Mouse (Mus musculus) yolk sac, embryonic 10.5 days (tissue): ENCODE measurements at regions not wholly inside any gene's neighbourhood (a gene's known extent, or its start where the extent isn't known, plus 50 kb on each side); places are given as distances from the start of the nearest gene placed in this dataset.

Experiments used
- DNase-seq: peaks from one replicate; pipeline ENCODE4 v3.0.0-alpha.2; 2017; ENCODE audit warnings: low spot score

DNA sequence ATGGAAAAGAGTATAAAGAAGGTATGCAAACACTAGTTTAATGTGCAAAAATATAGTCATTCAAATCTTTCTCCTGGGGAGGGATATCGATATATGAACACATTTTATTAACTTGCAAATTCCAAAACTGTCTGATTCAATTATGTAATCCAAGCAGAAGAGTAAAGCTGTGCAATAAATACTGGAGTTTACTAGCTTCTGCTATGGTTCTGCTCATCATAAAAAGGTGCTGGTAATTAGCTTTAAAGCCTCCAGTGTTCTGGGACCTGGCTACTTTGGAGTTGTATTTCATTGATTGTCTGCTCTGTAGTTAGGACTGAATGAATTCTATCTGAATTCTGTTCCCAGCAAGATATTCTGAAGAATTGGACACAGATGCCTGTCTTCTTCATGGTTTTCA lies 602.7 kb upstream of the Akr1e1 start:
- no peak for DNase-seq

- DNase-seq = no peak
Observed at GRCm38 (mm10) chr13:5229476-5229875, 620.5 kb upstream of the Akr1e1 start.

DNA sequence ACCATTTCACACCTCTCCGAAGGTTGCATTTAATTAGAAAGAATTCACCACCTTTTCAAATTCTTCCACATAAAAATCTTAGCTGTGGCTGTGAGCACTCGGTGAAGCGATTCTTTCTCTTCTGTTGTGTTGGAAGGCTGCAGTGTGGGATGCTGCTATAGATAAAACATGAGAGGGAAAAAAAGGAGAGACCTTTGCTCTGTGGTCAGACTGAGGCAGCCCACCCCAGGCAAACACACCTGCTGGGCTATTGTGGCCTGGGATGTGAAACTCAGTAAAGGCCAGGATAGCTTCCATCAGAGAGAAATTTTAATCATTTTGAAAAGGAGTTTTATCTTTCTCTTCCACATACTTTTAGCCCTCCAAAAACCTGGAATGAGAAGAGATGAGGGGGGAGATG lies 625.3 kb upstream of the Akr1e1 start:
- no peak for DNase-seq

- DNase-seq = no peak
Observed at GRCm38 (mm10) chr13:5235391-5235790, 625.9 kb upstream of the Klf6 start.

GRCm38 (mm10) chr13:5240541-5240940 lies 620.7 kb upstream of the Klf6 start:
- DNase-seq = no peak

- DNase-seq = no peak
Observed at GRCm38 (mm10) chr13:5242782-5243181, 618.5 kb upstream of the Klf6 start.

GRCm38 (mm10) chr13:5248671-5249391 lies 612.5 kb upstream of the Klf6 start:
- no peak for DNase-seq

DNA sequence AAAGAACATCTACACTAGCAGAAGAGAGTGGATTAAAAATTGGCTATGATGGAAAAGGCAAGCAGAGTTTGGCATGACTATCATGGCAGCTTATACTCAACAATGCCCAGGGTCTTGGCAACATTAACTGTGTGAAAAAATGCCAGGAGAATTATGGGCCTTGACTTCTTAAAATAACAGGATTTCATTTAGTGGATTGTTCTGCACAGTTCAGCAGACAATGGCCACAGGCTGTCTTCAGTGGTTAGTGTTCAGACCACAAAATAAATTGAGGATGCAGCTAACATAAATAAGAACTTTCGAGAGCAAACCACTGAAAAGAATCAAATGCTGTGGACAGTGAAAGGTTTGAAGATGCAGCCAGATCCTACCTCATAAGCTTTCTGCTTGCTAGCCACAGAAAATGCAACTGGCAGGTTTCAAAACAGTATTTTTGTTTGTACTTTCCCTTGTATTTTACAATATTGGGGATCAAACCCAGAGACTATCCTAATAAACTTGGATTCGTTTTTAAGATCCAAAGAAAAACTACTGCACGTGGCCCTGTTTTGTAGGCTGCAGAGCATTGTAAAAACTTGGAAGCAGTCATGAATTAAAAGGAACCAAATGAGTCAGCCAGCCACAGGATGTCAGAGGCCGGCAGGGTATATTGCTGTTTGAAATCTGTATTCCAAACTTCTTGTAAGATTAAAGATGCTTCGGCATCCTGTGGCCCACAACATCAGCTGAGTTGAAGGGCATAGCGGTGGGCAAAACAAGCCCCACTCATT lies 603.2 kb upstream of the Klf6 start:
- DNase-seq = no peak

- no peak for DNase-seq
Observed at GRCm38 (mm10) chr13:5259760-5260159, 601.5 kb upstream of the Klf6 start.

DNA sequence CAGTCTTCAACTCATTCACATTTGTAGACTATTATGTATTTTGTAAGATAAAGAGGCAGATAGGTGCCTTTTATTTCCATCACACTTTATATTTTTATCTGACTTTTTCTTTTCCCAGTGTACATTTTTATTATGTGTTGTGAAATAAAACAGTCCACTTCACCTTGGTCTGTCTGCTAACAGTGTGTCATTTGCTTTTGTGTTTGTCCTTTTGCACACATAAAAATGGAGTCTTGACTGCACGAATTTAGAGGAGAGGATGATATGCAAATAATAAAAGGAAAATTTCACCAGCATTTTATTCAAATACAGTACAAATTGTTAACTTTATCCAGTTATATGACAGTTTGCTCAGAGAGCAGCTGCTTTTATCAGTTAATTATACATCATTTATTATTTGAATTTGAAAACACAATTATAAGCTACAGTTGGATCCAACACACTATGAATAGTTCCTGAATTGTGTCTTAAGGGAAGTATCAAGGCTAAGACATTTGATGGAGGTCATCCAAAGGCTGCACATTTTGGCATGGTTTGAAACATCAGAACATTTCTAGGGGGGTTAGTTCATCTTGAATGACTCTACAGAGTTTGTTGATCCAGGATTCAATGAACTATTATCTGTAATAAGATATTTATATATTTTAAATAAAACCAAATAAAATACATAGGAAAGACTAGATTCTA lies 588.6 kb upstream of the Klf6 start:
- no peak for DNase-seq

DNA sequence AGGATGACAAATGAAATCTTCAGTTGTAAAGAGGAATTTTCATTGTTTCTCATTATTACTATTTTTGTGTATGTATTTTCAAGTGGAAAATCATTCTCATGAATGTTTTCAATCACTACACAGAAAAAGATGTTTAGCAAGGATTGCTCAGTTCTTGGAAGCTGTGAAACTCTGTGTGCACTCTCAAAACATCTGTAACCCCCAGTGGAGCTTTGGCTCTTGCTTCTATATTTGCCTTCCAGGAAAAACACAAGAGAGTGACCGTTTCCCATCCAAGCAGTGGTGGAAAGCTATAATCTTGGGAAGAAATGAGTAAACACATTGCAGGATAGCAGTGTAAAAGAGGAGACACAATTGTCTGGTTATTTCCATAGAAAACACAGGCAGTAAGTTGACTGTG lies 584.7 kb upstream of the Klf6 start:
- DNase-seq = no peak

GRCm38 (mm10) chr13:5289753-5290449 lies 571.4 kb upstream of the Klf6 start:
- no peak for DNase-seq

DNA sequence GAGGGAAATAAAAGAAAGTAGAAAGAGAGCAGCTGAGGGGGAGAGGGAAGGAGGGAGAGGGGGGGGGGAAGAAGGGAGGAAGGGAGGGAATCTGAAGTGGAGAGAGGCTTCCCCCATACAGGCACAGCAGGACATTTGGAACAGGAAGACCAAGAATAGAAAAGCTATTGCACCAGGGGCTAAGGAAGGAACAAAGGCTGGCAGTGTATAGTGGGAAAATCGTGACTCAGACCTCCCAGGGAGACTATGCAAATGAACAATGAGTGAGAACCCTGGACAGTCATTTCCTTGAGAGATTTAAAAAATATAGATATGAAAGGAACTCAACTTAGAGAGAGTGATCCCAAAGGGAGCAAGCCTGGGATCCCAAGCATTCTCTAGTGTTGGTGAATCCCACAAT lies 559.1 kb upstream of the Klf6 start:
- no peak for DNase-seq

DNA sequence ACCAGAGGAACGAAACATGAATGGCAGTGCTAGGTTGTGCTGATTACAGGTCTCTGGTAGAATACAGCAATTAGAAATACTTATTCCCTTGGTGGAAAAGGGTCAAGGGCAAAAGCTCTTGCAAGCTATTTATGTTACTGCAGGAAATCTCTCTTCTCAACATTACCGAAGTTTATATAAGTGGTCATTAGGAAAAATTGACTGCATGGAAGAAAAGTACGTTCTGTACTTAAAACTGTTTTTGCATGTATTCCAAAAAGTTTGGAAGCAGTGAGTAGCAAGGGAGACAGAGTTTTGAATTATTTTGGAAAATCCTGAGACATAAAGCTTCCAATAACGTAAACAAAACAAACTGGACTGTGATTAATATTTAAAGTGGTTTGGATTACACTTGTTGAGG lies 554.6 kb upstream of the Klf6 start:
- DNase-seq = no peak

DNA sequence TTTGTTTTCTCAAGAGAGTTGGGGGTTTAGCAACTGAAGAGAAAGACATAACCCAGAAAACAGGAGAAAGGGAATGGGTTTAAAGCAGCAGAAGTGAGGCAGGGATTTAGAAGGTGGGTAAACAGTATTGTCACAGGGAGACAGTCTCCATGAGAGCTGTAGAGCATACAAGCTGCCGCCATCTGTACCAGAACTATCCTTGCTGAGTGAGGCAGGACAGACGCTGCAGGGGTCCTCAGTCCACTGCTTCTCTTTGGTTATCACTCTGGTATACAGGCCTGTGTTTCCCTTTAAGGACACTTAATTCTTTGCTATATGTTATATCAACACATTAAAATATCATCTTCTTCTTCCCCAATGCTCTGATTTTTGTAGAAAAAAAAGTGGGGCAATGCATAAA lies 548.0 kb upstream of the Klf6 start:
- DNase-seq = no peak

GRCm38 (mm10) chr13:5315011-5315410 lies 546.3 kb upstream of the Klf6 start:
- no peak for DNase-seq

DNA sequence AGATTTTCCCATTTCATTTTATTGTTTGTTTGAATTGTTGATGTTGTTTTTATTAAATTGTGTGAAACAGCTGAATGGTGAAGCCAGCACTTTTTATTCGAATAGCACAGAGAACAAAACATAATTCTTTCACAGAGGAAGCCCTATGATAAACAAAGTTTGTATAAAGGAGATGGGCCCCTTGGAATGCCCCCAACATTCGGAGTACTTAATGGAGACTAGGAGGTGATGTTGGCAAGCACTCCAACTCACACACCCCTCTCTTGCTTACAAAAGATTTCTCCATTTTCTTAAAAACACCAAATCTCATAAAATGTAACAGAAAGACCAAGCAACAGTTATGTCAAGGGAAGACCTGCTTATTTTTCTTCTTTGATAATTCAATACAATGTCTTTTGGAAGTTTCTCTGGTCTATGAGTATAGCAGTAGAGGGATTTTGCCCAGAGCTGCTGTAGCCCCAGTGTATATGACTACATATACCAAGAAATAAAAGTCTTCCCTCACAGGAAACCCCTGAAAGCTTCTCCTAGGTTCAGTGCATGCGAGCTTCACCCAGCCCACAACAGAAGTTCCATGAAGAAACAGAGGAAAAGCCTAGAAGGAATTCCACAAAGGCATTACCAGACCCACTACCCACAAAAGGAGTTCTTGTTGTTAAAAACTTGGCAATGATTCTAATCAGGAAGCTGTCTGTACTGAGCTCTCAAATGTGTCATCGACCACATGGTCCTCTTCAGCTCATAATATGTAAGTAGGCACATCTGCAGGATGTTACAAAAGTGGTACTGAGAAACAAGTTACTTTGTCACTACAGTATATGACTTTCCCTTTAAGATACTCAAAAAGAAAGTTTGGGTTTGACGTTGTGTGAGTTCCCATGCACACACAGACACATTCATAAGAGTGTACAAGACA lies 543.1 kb upstream of the Klf6 start:
- no peak for DNase-seq

- DNase-seq = peak; percentile 4
Observed at GRCm38 (mm10) chr13:5345712-5346111, 515.6 kb upstream of the Klf6 start.

DNA sequence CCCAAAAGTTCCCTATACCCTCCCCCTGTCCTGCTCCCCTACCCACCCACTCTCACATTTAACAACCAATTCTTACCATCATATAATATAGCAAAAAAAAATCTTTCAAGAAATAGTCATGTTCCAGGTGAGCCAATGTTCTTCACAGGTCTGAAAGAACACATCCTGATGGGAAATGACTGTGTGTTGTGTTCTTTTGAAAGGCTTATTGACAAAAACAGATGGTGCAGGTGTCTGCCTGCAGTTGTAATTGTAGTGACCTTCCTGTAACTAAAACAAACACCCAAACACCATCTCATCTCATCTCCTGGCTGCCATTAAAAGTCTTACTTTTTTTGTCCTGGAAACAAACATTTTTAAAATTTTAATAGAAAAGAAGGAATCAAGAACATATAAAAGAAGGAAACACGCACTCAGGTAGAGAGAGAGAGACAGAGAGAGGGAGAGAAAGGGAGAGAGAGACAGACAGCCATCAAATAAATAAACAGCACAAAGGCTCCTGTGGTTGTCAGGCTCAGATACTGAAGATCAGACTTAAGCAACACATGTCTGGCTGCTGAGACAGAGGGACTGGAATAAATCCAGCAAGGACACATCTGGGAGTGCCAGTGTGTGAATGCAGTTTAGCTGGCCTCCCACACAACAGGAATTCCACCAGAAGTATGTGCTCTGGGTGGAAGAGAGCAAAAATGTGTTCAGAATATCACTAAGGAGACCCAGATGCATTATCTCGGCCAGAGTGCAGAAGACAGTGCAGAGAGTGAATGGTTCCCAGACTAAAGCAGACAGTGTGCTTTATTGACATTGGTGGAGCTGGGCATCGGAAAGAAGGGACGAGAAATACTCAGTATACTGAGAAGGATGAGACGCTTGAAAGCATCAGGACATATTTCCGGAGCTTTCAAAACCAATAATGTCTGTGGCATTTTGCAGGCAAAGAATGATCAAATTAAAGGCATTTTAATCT lies 513.5 kb upstream of the Klf6 start:
- peak; percentile 20 for DNase-seq
